Mouse (Mus musculus): ENCODE results near the gene Fancl. TPM values are rescaled to one million over a fixed set of nuclear protein-coding genes. Genes with fewer than 3 reads are reported as not detected.
"Not testable (repeated sequence)": the region's sequence is repeated elsewhere in the genome, so short reads cannot be mapped to it uniquely, and the experiment has no call there.

Gene Fancl
- 10 to 100 TPM in 3 of 4 experiments, 1 to 10 TPM in 1; 7.9 to 12.4 (median 11.5) TPM for total RNA-seq (2022)

DNA sequence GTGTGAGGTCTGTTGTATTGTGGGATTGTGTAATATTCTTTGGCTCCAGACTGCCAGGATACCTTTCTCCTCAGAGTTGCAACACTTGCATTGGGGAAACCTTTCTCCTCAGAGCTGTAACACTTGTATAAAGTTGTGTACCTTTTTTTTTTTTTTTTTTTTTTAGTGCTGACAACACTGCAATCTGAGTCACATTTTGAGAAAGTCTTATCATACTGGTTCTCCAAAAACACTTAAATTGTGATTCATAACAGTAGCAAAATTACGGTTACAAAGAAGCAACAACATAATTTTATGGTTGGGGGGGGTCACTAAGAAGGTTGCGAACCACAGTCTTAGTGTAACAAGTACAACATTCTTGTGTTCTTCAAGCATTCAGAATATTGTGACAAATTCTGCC is at the start of gene Fancl:
Gene Fancl (plus strand): TSS at position 165 of the 400 bp plus-strand sequence.
- no peak for DNase-seq (ENCODE audit: low spot score in 2 of 2)

GRCm38 (mm10) chr11:26336848-26337247 is 49.1 kb upstream of the Fancl start:
- DNase-seq (ENCODE audit: low spot score in 2 of 2) = no peak

DNA sequence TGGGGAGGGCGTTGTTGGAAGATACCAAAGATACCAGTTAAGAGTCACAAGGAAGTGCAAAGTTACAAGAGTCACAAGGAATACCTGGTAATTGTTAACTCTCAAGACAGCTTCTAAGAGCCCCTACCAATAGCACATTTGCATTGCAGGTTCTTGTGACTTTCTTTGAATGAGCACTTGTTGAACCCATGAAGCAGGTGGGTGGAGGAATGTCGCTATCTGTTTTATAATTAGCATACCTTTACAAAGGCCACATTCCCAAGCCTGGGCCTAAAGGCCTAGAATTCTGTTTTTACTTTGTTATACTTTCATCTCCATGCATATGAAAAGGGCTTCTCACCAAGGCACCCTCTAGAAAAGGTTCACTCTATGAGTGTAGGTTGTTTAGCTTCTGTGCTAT is 15.8 kb upstream of the Fancl start:
- not testable (repeated sequence) for DNase-seq (ENCODE audit: low spot score in 2 of 2)

DNA sequence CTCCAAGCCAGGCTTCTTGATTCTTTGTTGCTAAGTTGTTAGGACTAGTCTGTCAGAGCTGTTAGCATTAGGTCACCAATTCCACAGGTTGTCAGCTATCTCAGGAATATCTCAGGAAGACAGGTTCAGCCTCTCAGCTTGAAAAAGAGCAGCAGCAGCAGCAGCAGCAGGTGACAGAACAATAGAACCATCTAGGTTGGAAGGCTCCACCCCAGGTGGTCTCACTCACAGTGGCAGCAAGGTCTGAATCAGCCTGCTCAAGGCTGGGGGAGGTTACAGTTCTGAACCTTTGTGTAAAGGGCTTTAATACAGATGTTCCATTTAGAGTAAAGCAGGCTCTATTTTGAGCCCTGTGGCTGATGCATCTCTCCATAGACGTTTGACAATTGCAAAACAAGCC is 14.0 kb upstream of the Fancl start:
- not testable (repeated sequence) for DNase-seq (ENCODE audit: low spot score in 2 of 2)

- no peak for DNase-seq (ENCODE audit: low spot score in 2 of 2)
Measured at GRCm38 (mm10) chr11:26374132-26374531, 11.8 kb upstream of the Fancl start.

GRCm38 (mm10) chr11:26378074-26378473 is 7.9 kb upstream of the Fancl start:
- no peak for DNase-seq (ENCODE audit: low spot score in 2 of 2)

- no peak for DNase-seq (ENCODE audit: low spot score in 2 of 2)
Measured at GRCm38 (mm10) chr11:26381499-26381898, 4.4 kb upstream of the Fancl start.

DNA sequence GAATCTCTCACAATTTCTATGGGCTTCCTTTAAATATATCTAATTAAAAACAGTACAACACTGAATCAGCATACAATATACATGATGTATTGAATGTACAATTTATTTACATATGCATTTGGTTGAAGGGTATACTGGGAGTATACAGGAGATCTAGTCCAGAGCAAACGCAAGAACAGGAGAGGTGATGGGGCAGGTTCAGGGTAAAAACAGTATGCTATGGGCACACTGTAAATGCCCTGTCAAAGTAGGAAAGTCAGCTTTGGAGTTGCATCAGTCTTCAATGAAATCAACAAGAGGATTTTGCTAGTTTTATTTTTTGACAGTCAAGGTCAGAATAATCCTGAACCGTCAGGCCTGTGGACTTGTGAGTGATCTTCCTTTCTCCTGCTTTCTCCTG is 743 bp downstream of the Fancl start:
- DNase-seq (ENCODE audit: low spot score in 2 of 2) = no peak

- peak; percentile 81 to 91 for DNase-seq (ENCODE audit: low spot score in 2 of 2)
Measured at GRCm38 (mm10) chr11:26387087-26387611, 1.2 kb downstream of the Fancl start.

- DNase-seq (ENCODE audit: low spot score in 2 of 2) = no peak
Measured at GRCm38 (mm10) chr11:26395561-26395960, 9.6 kb downstream of the Fancl start.

DNA sequence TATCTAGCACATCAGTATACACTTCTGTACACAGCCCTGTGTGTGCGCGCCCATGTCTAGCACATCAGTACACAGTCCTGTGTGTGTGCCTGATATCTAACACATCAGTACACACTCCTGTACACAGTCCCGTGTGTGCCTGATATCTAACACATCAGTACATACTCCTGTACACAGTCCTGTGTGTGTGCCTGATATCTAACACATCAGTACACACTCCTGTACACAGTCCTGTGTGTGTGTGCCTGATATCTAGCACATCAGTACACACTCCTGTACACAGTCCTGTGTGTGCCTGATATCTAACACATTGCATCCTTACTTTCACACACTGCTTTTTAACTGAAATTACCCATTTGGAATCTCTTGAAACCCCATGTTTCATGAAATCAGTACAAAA is 27.0 kb downstream of the Fancl start:
- no peak for DNase-seq (ENCODE audit: low spot score in 2 of 2)

DNA sequence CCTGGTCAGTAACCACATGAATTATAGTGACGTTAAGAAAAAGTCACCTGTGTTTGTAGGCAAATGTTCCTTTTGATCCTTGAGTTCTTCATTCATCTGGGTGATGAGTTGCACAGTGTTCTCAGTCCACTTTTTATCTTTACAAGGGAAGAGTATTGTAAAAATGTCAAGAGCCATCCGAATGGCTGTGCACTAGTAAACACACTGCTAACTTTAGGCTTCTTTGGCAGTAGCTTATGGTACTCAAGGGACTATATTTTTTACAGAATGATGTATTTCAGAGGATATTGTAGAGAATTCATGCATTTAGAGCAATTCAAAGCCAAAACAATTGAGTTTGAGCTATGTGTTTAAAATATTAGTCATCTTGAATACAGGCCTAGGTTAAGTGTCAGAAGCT is 35.5 kb downstream of the Fancl start:
- no peak for DNase-seq (ENCODE audit: low spot score in 2 of 2)

DNA sequence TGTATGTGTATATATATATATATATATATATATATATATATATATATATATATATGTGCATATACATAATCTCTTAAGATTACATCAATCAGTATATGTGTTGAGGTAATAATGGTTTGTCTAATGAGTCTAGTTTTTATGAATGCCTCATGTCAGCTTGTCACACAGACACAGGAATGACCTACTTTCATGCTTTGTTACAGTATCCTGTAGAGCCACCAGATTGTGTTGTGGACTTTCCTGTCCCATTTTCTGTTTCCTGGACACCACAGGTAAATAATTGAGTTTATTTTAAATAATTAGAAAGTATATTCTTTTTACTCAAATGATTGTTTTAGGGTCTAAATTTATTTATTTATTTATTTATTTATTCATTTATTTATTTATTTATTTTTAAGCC is 48.3 kb downstream of the Fancl start:
- DNase-seq (ENCODE audit: low spot score in 2 of 2) = no peak

- peak in 1 of 2 experiments; percentile 16 for DNase-seq (ENCODE audit: low spot score in 2 of 2)
Measured at GRCm38 (mm10) chr11:26437818-26438217, 51.9 kb downstream of the Fancl start.

- no peak for DNase-seq (ENCODE audit: low spot score in 2 of 2)
Measured at GRCm38 (mm10) chr11:26441121-26441520, 55.2 kb downstream of the Fancl start.

- no peak for DNase-seq (ENCODE audit: low spot score in 2 of 2)
Measured at GRCm38 (mm10) chr11:26444374-26444773, 58.4 kb downstream of the Fancl start.

DNA sequence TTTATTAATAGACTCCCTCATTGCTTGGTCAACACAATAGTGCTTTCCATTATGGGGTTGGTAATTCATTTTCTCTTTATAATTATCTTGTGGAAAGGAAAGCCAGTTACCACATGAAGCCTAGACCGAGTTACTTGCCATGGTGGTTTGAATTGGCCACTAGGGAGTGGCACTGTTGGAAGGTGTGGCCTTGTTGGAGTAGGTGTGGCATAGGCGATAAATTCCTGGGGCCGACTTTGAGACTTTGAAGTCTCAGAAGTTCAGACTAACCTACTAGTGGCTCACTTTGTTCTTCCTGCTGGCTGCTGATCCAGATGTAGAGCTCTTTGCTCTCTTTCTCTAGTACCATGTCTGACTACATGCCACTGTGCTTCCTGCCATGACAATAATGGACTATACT is 63.9 kb downstream of the Fancl start:
- DNase-seq (ENCODE audit: low spot score in 2 of 2) = no peak

DNA sequence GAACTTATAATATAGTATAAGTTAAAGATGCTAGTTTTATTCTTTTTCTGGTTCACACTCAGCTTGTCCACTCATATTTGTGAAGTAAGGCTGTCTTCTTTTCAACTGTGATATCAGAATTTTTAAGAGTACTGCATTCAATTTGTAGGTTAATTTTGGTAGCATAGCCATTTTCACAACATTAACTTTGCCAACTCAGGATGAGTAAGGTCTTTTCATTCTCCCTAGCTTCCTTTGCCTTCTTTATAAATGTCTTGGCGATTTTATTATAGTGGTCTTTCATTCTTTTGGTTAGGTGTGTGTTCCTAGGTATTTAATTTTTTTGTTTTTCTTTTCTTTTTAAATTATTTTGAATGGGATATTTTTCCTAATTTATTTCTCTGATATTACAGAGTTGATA is 64.7 kb downstream of the Fancl start:
- DNase-seq (ENCODE audit: low spot score in 2 of 2) = no peak

- DNase-seq (ENCODE audit: low spot score in 2 of 2) = no peak
Measured at GRCm38 (mm10) chr11:26451228-26451627, 65.3 kb downstream of the Fancl start.

GRCm38 (mm10) chr11:26452693-26453092 is 66.8 kb downstream of the Fancl start:
- DNase-seq (ENCODE audit: low spot score in 2 of 2) = no peak

DNA sequence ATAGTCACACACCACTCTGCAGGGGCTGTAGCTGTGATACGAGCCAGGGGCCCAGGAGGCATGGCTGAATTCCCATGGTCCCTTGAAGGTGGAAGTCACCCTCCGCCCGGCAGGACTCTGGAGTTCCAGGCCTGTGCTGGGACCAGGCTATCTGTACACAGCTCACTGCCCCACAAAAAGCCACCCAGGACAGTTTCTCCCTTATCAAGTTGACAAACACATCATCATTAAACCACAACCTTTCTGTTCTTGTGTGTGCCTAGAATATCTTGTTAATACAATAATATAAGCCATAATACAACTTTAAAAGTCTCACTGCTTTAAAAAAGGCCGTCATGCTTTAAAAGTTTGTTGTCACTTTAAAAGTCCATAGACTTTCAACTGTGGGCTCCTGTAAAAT is 68.1 kb downstream of the Fancl start:
- DNase-seq (ENCODE audit: low spot score in 2 of 2) = no peak

DNA sequence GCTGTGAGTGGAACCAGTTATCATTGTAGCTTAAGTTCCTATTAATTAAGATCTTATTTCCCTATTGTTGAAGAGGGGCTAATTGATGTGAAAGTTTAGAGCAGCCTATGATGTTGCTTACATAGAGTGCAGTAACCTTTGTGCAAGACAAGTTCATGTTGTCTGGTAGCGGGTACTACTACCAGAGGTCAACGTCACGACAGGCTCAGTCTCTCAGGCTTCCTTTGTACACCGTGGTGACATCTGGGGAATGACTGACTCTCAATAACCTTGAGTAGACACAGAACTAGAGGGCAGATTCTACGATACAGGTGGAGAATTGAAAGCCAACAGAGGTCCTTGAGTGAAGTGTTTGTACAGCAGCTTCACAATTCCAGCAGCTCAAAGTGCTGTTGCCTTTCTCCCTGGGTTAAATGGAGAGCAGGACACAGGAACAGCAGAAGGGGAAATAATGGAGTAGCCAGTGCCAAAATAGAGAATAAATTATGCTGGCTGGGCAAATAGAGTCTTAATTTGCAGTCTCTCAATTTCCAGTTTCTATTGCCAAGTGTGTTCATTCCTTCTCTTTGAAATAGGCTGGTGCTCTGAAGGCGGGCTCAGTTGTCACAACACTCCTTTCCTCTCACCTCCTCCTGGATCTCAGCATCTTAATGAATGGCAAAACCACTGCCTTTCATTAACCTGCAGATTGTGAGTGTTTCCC is 91.3 kb downstream of the Fancl start:
- no peak for DNase-seq (ENCODE audit: low spot score in 2 of 2)

GRCm38 (mm10) chr11:26481691-26482242 is 95.8 kb downstream of the Fancl start:
- peak; percentile 16 to 30 for DNase-seq (ENCODE audit: low spot score in 2 of 2)

Measured in layer of hippocampus, adult 8-10 months (tissue).